Mouse (Mus musculus) embryonic facial prominence, embryonic 11.5 days (tissue): ENCODE data around the gene AC109138.7. TPM values are rescaled to one million over a fixed set of nuclear protein-coding genes. Genes with fewer than 3 reads are reported as not detected.

ENCODE experiments used
- ATAC-seq: fragments of 200-750 bp; cut with Nextera tagmentation; replicated peaks from 2 replicates; pipeline ENCODE4 v1.8.0; 2017; ENCODE audit warnings: low read depth; ENCODE audit not compliant: insufficient number of reproducible peaks, low FRiP score, low TSS enrichment
- DNase-seq: peaks from one replicate; pipeline ENCODE4 v3.0.0-alpha.2; 2015; ENCODE audit warnings: low spot score
- H3K27ac ChIP-seq: fragments of 300-500 bp; sonication (generic); replicated peaks from 2 replicates; pipeline ENCODE4 v1.5.1; 2014; ENCODE audit warnings: mild to moderate bottlenecking, low read depth, low read length, control low read depth
- H3K27me3 ChIP-seq: fragments of 300-500 bp; sonication (generic); 2 replicates; pipeline ENCODE4 v1.6.1; 2014; ENCODE audit warnings: mild to moderate bottlenecking, low read length, moderate library complexity, mixed read lengths; ENCODE audit not compliant: control insufficient read depth, insufficient read depth
- H3K36me3 ChIP-seq: fragments of 300-500 bp; sonication (generic); replicated peaks from 2 replicates; pipeline ENCODE4 v1.6.1; 2014; ENCODE audit warnings: low read depth, mild to moderate bottlenecking, low read length, moderate library complexity, mixed read lengths; ENCODE audit not compliant: control insufficient read depth, insufficient read depth
- H3K4me1 ChIP-seq: fragments of 300-500 bp; sonication (generic); 2 replicates; pipeline ENCODE4 v1.6.1; 2014; ENCODE audit warnings: low read length, mixed read lengths; ENCODE audit not compliant: control insufficient read depth, insufficient read depth
- H3K4me2 ChIP-seq: fragments of 300-500 bp; sonication (generic); 2 replicates; pipeline ENCODE4 v1.6.1; 2014; ENCODE audit warnings: low read depth, mild to moderate bottlenecking, control low read depth, low read length, moderate library complexity
- H3K4me3 ChIP-seq: fragments of 300-500 bp; sonication (generic); 2 replicates; pipeline ENCODE4 v1.5.1; 2014; ENCODE audit warnings: low read depth, low read length, control low read depth
- H3K9ac ChIP-seq: fragments of 300-500 bp; sonication (generic); replicated peaks from 2 replicates; pipeline ENCODE4 v1.6.1; 2014; ENCODE audit warnings: mild to moderate bottlenecking, control low read depth, low read length
- H3K9me3 ChIP-seq: fragments of 300-500 bp; sonication (generic); replicated peaks from 2 replicates; pipeline ENCODE4 v1.6.1; 2016; ENCODE audit warnings: mild to moderate bottlenecking, low read length, inconsistent platforms, mixed read lengths; ENCODE audit not compliant: control insufficient read depth
- WGBS: fragments of 180-500 bp; shearing (Covaris S2); extraction: QIAGEN DNeasy Blood & Tissue Kit; methylation state at CpG from one replicate; pipeline ENCODE4 v1.1.7; 2014; 5-methylcytosine and 5-hydroxymethylcytosine counted together
- polyA plus RNA-seq: library from polyadenylated mRNA; unstranded; fragments of >200 nt; fragmentation: Nextera tagmentation; extraction: Ambion mirVana; gene quantifications from 2 replicates; pipeline ENCODE4 v1.2.1, GENCODE M21; 2014

Gene AC109138.7
- polyA plus RNA-seq, 1 experiment from 2014 or later, result not detected

GRCm38 (mm10) chr19:4254230-4254629, 40.1 kb downstream of the AC109138.7 start:
- Histone ChIP-seq H3K9me3 (no peaks in the 10 kb centered on the region), H3K36me3 (no peaks in the 10 kb centered on the region), H3K4me3 (no peak overlapping the region), H3K27me3 (no peaks in the 10 kb centered on the region), H3K4me2 (no peak overlapping the region), H3K4me1 (peaks cover 2% of the 10 kb centered on the region; the same call in 1 of the 2 replicates), H3K27ac (no peak overlapping the region), H3K9ac (no peak overlapping the region)
- ATAC-seq (no peak), DNase-seq (no peak)
- WGBS, result 86% methylated on average over 7 of the region's 7 CpGs

- no peak overlapping the region for H3K9ac ChIP-seq
- H3K27me3 ChIP-seq, result no peaks in the 10 kb centered on the region
- no peak overlapping the region for H3K27ac ChIP-seq
- no peaks in the 10 kb centered on the region for H3K36me3 ChIP-seq
- H3K4me3 ChIP-seq, result no peak overlapping the region
- ATAC-seq (no peak), DNase-seq (no peak)
- H3K4me1 ChIP-seq, result peaks cover 2% of the 10 kb centered on the region; the same call in 1 of the 2 replicates
- WGBS, result 69% methylated on average over 11 of the region's 11 CpGs
- H3K4me2 ChIP-seq, result no peak overlapping the region
- no peaks in the 10 kb centered on the region for H3K9me3 ChIP-seq
Observed at GRCm38 (mm10) chr19:4255583-4256162, 41.5 kb downstream of the AC109138.7 start.

GRCm38 (mm10) chr19:4257216-4257896, 43.2 kb downstream of the AC109138.7 start:
- Histone ChIP-seq H3K9ac (peak overlapping the region; percentile 66), H3K4me3 (peak overlapping the region; percentile 64), H3K4me1 (peaks cover 2% of the 10 kb centered on the region; the same call in 1 of the 2 replicates), H3K27ac (no peak overlapping the region), H3K36me3 (no peaks in the 10 kb centered on the region), H3K4me2 (peak overlapping the region; percentile 91), H3K27me3 (no peaks in the 10 kb centered on the region), H3K9me3 (no peaks in the 10 kb centered on the region)
- peak; percentile 89 for ATAC-seq
- DNase-seq, result peak; percentile 100
- 1% methylated on average over 41 of the region's 41 CpGs for WGBS

- Histone ChIP-seq H3K27ac (no peak overlapping the region), H3K4me3 (peak overlapping the region; percentile 64), H3K4me1 (peaks cover 2% of the 10 kb centered on the region; the same call in 1 of the 2 replicates), H3K9ac (peak overlapping the region; percentile 66), H3K9me3 (no peaks in the 10 kb centered on the region), H3K4me2 (peak overlapping the region; percentile 48), H3K27me3 (no peaks in the 10 kb centered on the region), H3K36me3 (no peaks in the 10 kb centered on the region)
- 19% methylated on average over 12 of the region's 12 CpGs for WGBS
- DNase-seq (no peak), ATAC-seq (no peak; the same call in 1 of the 2 replicates)
Observed at GRCm38 (mm10) chr19:4257897-4258252, 43.7 kb downstream of the AC109138.7 start.

GRCm38 (mm10) chr19:4261038-4261698, 47.0 kb downstream of the AC109138.7 start:
- Histone ChIP-seq H3K9me3 (no peaks in the 10 kb centered on the region), H3K9ac (no peak overlapping the region), H3K4me1 (peaks cover 2% of the 10 kb centered on the region; the same call in 1 of the 2 replicates), H3K4me2 (no peak overlapping the region), H3K27ac (no peak overlapping the region), H3K36me3 (no peaks in the 10 kb centered on the region), H3K4me3 (no peak overlapping the region), H3K27me3 (no peaks in the 10 kb centered on the region)
- 59% methylated on average over 8 of the region's 8 CpGs for WGBS
- no peak for ATAC-seq
- peak; percentile 36 for DNase-seq

- no peaks in the 10 kb centered on the region for H3K9me3 ChIP-seq
- peaks cover 2% of the 10 kb centered on the region; the same call in 1 of the 2 replicates for H3K4me1 ChIP-seq
- no peak for ATAC-seq
- 73% methylated on average over 6 of the region's 6 CpGs for WGBS
- H3K27ac ChIP-seq, result no peak overlapping the region
- H3K36me3 ChIP-seq, result no peaks in the 10 kb centered on the region
- no peak for DNase-seq
- H3K4me3 ChIP-seq, result no peak overlapping the region
- no peaks in the 10 kb centered on the region; the same call in 1 of the 2 replicates for H3K27me3 ChIP-seq
- no peak overlapping the region for H3K4me2 ChIP-seq
- no peak overlapping the region for H3K9ac ChIP-seq
Observed at GRCm38 (mm10) chr19:4262756-4263155, 48.6 kb downstream of the AC109138.7 start.

- Histone ChIP-seq H3K36me3 (no peaks in the 10 kb centered on the region), H3K27ac (no peak overlapping the region), H3K4me2 (no peak overlapping the region), H3K27me3 (peaks cover 5% of the 10 kb centered on the region; the same call in 1 of the 2 replicates), H3K4me3 (no peak overlapping the region), H3K4me1 (peaks cover 3% of the 10 kb centered on the region; the same call in 1 of the 2 replicates), H3K9me3 (no peaks in the 10 kb centered on the region), H3K9ac (no peak overlapping the region)
- ATAC-seq (no peak), DNase-seq (no peak)
- WGBS, result 66% methylated on average over 14 of the region's 14 CpGs
Observed at GRCm38 (mm10) chr19:4263702-4264101, 49.5 kb downstream of the AC109138.7 start.
